Mouse (Mus musculus) urinary bladder, postnatal 25 days (tissue): ENCODE data around the gene Smok2b.
"Not testable (repeated sequence)": the region's sequence is repeated elsewhere in the genome, so short reads cannot be mapped to it uniquely, and the experiment has no call there.

Experiments
- DNase-seq: peaks from one replicate; pipeline ENCODE4 v3.0.0; 2022; ENCODE audit warnings: low spot score

Smok2b gene

GRCm38 (mm10) chr17:13240807-13241727 lies 11.0 kb downstream of the Smok2b start:
- DNase-seq: not testable (repeated sequence)

- DNase-seq: not testable (repeated sequence)
Measured at GRCm38 (mm10) chr17:13254786-13255185, 24.7 kb downstream of the Smok2b start.
